Mouse (Mus musculus) adrenal gland, adult 2 months (tissue): ENCODE data around the gene Tbx19. TPM values are rescaled to one million over a fixed set of nuclear protein-coding genes. Genes with fewer than 3 reads are reported as not detected.

Experiments
- DNase-seq: peaks from one replicate; pipeline ENCODE4 v3.0.0; 2021
- polyA plus RNA-seq: library from polyadenylated mRNA; depleted of rRNA; stranded (reverse); fragments of >200 nt; gene quantifications from 2 replicates; pipeline ENCODE4 v1.2.3, GENCODE M21; 2012; rRNA removed
- total RNA-seq, 2 experiments: library from RNA; stranded (reverse); gene quantifications; 2 replicates each; pipeline ENCODE4 v1.2.3; 2021

Gene Tbx19
- total and polyA plus RNA-seq, 3 experiments, result not detected

GRCm38 (mm10) chr1:165114460-165115175 lies 46.0 kb downstream of the Tbx19 start:
- DNase-seq, result no peak

- no peak for DNase-seq
Measured at GRCm38 (mm10) chr1:165113700-165114099, 46.9 kb downstream of the Tbx19 start.

GRCm38 (mm10) chr1:165110659-165111058 lies 49.9 kb downstream of the Tbx19 start:
- DNase-seq, result no peak

- DNase-seq, result no peak
Measured at GRCm38 (mm10) chr1:165109135-165109534, 51.4 kb downstream of the Tbx19 start.

- DNase-seq, result no peak
Measured at GRCm38 (mm10) chr1:165108477-165108876, 52.1 kb downstream of the Tbx19 start.

- no peak for DNase-seq
Measured at GRCm38 (mm10) chr1:165106011-165106385, 54.6 kb downstream of the Tbx19 start.

- no peak for DNase-seq
Measured at GRCm38 (mm10) chr1:165105270-165106010, 55.1 kb downstream of the Tbx19 start.

- DNase-seq, result no peak
Measured at GRCm38 (mm10) chr1:165104707-165105259, 55.8 kb downstream of the Tbx19 start.

GRCm38 (mm10) chr1:165099569-165099968 lies 61.0 kb downstream of the Tbx19 start:
- DNase-seq, result no peak

- no peak for DNase-seq
Measured at GRCm38 (mm10) chr1:165094871-165095270, 65.7 kb downstream of the Tbx19 start.

GRCm38 (mm10) chr1:165091721-165092120 lies 68.9 kb downstream of the Tbx19 start:
- peak; percentile 31 for DNase-seq

GRCm38 (mm10) chr1:165089556-165089955 lies 71.0 kb downstream of the Tbx19 start:
- DNase-seq, result no peak

Other genes starting within 250 kb of the Tbx19 start
- gene Xcl1, start 225.2 kb downstream of the Tbx19 start, total RNA-seq, result under 1 TPM in 1 of 2 experiments, not detected in 1; 0.83 TPM
- not detected in 2 replicates for gene Xcl1, start 225.2 kb downstream of the Tbx19 start, polyA plus RNA-seq
- gene Sft2d2, start 33.7 kb upstream of the Tbx19 start, total RNA-seq, result 10 to 100 TPM; 28.4 to 31.2 TPM
- 22.4 and 29.7 TPM in 2 replicates for gene Sft2d2, start 33.7 kb upstream of the Tbx19 start, polyA plus RNA-seq
- 10 to 100 TPM; 45.0 to 46.3 TPM for gene Tiprl, start 76.2 kb upstream of the Tbx19 start, total RNA-seq
- gene Tiprl, start 76.2 kb upstream of the Tbx19 start, polyA plus RNA-seq, result 32.6 and 44.9 TPM in 2 replicates
- gene Gpr161, start 135.0 kb upstream of the Tbx19 start, total RNA-seq, result 1 to 10 TPM in 1 of 2 experiments, under 1 TPM in 1; 0.58 to 1.1 TPM
- gene Gpr161, start 135.0 kb upstream of the Tbx19 start, polyA plus RNA-seq, result 0.71 and 0.75 TPM in 2 replicates